Mouse (Mus musculus) megakaryocyte, embryonic 14.5 days (primary cell): ENCODE results near the gene Fam193b.

Experiments used
- FLI1 ChIP-seq: IDR thresholded peaks from 2 replicates; pipeline ENCODE4 v1.6.1; 2012; ENCODE audit warnings: low read length, inconsistent platforms, mixed read lengths
- GATA1 ChIP-seq: IDR thresholded peaks from 3 replicates; pipeline ENCODE4 v1.6.1; 2012; ENCODE audit warnings: mixed read lengths, low read length, inconsistent platforms, borderline replicate concordance

- TF ChIP-seq GATA1 (no peak), FLI1 (no peak)
Measured at GRCm38 (mm10) chr13:55522730-55523129, 48.2 kb downstream of the Fam193b start.
